Mouse (Mus musculus) granulocyte monocyte progenitor cell, adult 5-6 weeks (primary cell): ENCODE measurements around the gene Zdhhc14. TPM values are rescaled to one million over a fixed set of nuclear protein-coding genes. Genes with fewer than 3 reads are reported as not detected.

Source experiments
- ATAC-seq: replicated peaks from 2 replicates; pipeline ENCODE4 v1.8.0; 2016; ENCODE audit warnings: mild to moderate bottlenecking, moderate TSS enrichment, inconsistent platforms; ENCODE audit not compliant: poor library complexity, severe bottlenecking
- total RNA-seq, 2 experiments: library from RNA; stranded (forward) in 1 of 2; stranded (reverse) in 1 of 2; fragments of 200-712, 200-1000 nt in 1 of 2; fragments of >200 nt in 1 of 2; fragmentation: Nextera tagmentation in 1 of 2; gene quantifications; 2 replicates each; pipeline ENCODE4 v1.2.3; 2014 to 2017

The Zdhhc14 gene
- total RNA-seq, 2 experiments from 2014 or later, result 1.4 to 3.4 TPM

GRCm38 (mm10) chr17:5713141-5713540, 220.8 kb downstream of the Zdhhc14 start:
- no peak for ATAC-seq

GRCm38 (mm10) chr17:5716912-5717311, 224.6 kb downstream of the Zdhhc14 start:
- ATAC-seq, result peak; percentile 82

- no peak for ATAC-seq
Observed at GRCm38 (mm10) chr17:5718768-5719387, 226.5 kb downstream of the Zdhhc14 start.

- no peak for ATAC-seq
Observed at GRCm38 (mm10) chr17:5722802-5723201, 230.4 kb downstream of the Zdhhc14 start.

- ATAC-seq, result no peak
Observed at GRCm38 (mm10) chr17:5723601-5724189, 231.3 kb downstream of the Zdhhc14 start.

GRCm38 (mm10) chr17:5729587-5730125, 237.3 kb downstream of the Zdhhc14 start:
- ATAC-seq, result peak; percentile 36

- peak; percentile 88 for ATAC-seq
Observed at GRCm38 (mm10) chr17:5730538-5730937, 238.2 kb downstream of the Zdhhc14 start.

GRCm38 (mm10) chr17:5733400-5733799, 241.0 kb downstream of the Zdhhc14 start:
- peak; percentile 49 for ATAC-seq

- no peak for ATAC-seq
Observed at GRCm38 (mm10) chr17:5741061-5741460, 248.7 kb downstream of the Zdhhc14 start.

- ATAC-seq, result no peak
Observed at GRCm38 (mm10) chr17:5744016-5744415, 251.7 kb downstream of the Zdhhc14 start.

- peak; percentile 31; the same call in 1 of the 2 replicates for ATAC-seq
Observed at GRCm38 (mm10) chr17:5746378-5746777, 254.0 kb downstream of the Zdhhc14 start.

GRCm38 (mm10) chr17:5747539-5748500, 255.5 kb downstream of the Zdhhc14 start:
- ATAC-seq, result peak; percentile 41; the same call in 1 of the 2 replicates

GRCm38 (mm10) chr17:5748501-5748894, 256.1 kb downstream of the Zdhhc14 start:
- no peak for ATAC-seq

GRCm38 (mm10) chr17:5750278-5750677, 257.9 kb downstream of the Zdhhc14 start:
- ATAC-seq, result no peak

- no peak for ATAC-seq
Observed at GRCm38 (mm10) chr17:5751066-5751465, 258.7 kb downstream of the Zdhhc14 start.

- no peak for ATAC-seq
Observed at GRCm38 (mm10) chr17:5752322-5752715, 260.0 kb downstream of the Zdhhc14 start.

GRCm38 (mm10) chr17:5752716-5753585, 260.6 kb downstream of the Zdhhc14 start:
- ATAC-seq, result peak; percentile 82

- ATAC-seq, result no peak
Observed at GRCm38 (mm10) chr17:5755489-5755888, 263.1 kb downstream of the Zdhhc14 start.

GRCm38 (mm10) chr17:5756065-5756464, 263.7 kb downstream of the Zdhhc14 start:
- ATAC-seq, result no peak

GRCm38 (mm10) chr17:5756855-5757254, 264.5 kb downstream of the Zdhhc14 start:
- ATAC-seq, result no peak
